Mouse (Mus musculus) small intestine, adult 2 months (tissue): Measurements from ENCODE around the gene Qrich2. TPM values are rescaled to one million over a fixed set of nuclear protein-coding genes. Genes with fewer than 3 reads are reported as not detected.

ENCODE experiments used
- H3K27ac ChIP-seq: fragments of 200-500 bp; 2 replicates; pipeline ENCODE4 v1.5.1; 2012; ENCODE audit warnings: low read depth, low read length, control low read depth, inconsistent platforms; ENCODE audit not compliant: insufficient read depth
- H3K27me3 ChIP-seq: fragments of 200-500 bp; 2 replicates; pipeline ENCODE4 v1.6.1; 2012; ENCODE audit warnings: mild to moderate bottlenecking, moderate library complexity, low read length, inconsistent platforms; ENCODE audit not compliant: control insufficient read depth, insufficient read depth
- H3K36me3 ChIP-seq: fragments of 200-500 bp; 2 replicates; pipeline ENCODE4 v1.6.1; 2012; ENCODE audit warnings: mild to moderate bottlenecking, low read length, control low read depth, inconsistent platforms; ENCODE audit not compliant: control insufficient read depth, insufficient read depth
- H3K4me1 ChIP-seq: fragments of 200-500 bp; 2 replicates; pipeline ENCODE4 v1.6.1; 2012; ENCODE audit warnings: low read length, inconsistent platforms, mixed read lengths; ENCODE audit not compliant: control insufficient read depth, insufficient read depth, insufficient read length
- H3K4me3 ChIP-seq: fragments of 200-500 bp; 2 replicates; pipeline ENCODE4 v1.5.1; 2012; ENCODE audit warnings: low read depth, mild to moderate bottlenecking, control low read depth, inconsistent platforms, low read length, moderate library complexity
- CTCF ChIP-seq: fragments of 200-500 bp; IDR thresholded peaks from 2 replicates; pipeline ENCODE4 v1.5.1; 2012; ENCODE audit warnings: low read depth, mild to moderate bottlenecking, control low read depth, inconsistent platforms, low read length, moderate library complexity, mixed read lengths; ENCODE audit not compliant: insufficient replicate concordance, insufficient read length; ENCODE audit errors: extremely low read depth
- POLR2A ChIP-seq: fragments of 200-500 bp; IDR thresholded peaks from 2 replicates; pipeline ENCODE4 v1.6.1; 2012; ENCODE audit warnings: low read depth, mild to moderate bottlenecking, control low read depth, inconsistent platforms, low read length, moderate library complexity
- WGBS: fragments of 180-500 bp; shearing (Covaris S2); methylation state at CpG from one replicate; pipeline ENCODE4 v1.1.7; 2018; 5-methylcytosine and 5-hydroxymethylcytosine counted together
- polyA plus RNA-seq: library from polyadenylated mRNA; depleted of rRNA; stranded (reverse); fragments of >200 nt; gene quantifications from 2 replicates; pipeline ENCODE4 v1.2.3, GENCODE M21; 2012; rRNA removed

The Qrich2 gene
- polyA plus RNA-seq, 1 experiment, result 0.13 TPM

- Histone ChIP-seq H3K4me3 (no peak overlapping the region), H3K4me1 (no peaks in the 10 kb centered on the region), H3K36me3 (no peaks in the 10 kb centered on the region), H3K27me3 (no peaks in the 10 kb centered on the region), H3K27ac (no peak overlapping the region)
- 83% methylated on average over 4 of the region's 4 CpGs for WGBS
- TF ChIP-seq POLR2A (no peak), CTCF (no peak)
These were observed 60.4 kb downstream of the Qrich2 start for GRCm38 (mm10) chr11:116405601-116406000.

DNA sequence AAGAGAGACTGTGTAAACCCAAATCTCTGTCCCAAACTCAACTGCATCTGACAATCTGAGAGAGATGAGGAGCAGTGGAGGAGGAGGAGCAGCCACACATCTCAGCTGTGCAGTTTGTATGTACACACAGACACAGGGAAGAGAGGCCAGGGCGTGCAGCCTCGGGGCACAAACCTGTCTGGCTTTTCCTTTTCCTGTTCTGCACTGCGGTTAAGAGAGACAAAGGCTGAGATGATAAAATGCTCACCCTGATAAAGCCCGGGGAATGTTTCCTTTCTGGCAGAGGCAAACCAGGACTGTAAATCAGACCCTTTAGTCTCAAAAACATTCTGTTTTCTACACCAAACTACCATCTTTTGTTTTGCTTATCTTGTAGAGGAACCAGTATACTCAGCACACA, 65.5 kb downstream of the Qrich2 start:
- Histone ChIP-seq H3K36me3 (no peaks in the 10 kb centered on the region), H3K27me3 (no peaks in the 10 kb centered on the region), H3K4me3 (no peak overlapping the region), H3K27ac (no peak overlapping the region), H3K4me1 (no peaks in the 10 kb centered on the region)
- WGBS, result 3% methylated on average over 4 of the region's 4 CpGs
- no peak for TF ChIP-seq CTCF
- TF ChIP-seq POLR2A, result no peak

DNA sequence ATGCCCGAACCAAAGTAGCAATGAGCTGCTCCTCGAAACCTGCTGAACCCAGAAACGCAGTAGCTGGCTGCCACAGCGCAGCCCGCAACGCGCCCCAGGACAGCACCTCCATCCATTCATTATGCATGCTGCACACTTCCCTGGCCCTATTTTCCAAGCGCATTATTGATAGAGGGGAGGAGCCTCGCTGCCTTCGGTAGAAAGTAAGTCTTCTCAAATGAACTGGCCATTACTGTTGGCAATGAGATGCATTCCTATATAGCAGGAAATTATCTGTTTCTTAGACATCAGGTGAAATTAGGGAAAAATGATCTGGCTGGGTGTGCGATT, 67.7 kb downstream of the Qrich2 start:
- TF ChIP-seq POLR2A (no peak), CTCF (no peak)
- Histone ChIP-seq H3K4me1 (no peaks in the 10 kb centered on the region), H3K27ac (no peak overlapping the region), H3K27me3 (no peaks in the 10 kb centered on the region), H3K36me3 (no peaks in the 10 kb centered on the region), H3K4me3 (no peak overlapping the region)
- 82% methylated on average over 11 of the region's 11 CpGs for WGBS

- no peak overlapping the region for H3K27ac ChIP-seq
- no peaks in the 10 kb centered on the region for H3K36me3 ChIP-seq
- no peaks in the 10 kb centered on the region for H3K4me1 ChIP-seq
- TF ChIP-seq POLR2A (no peak), CTCF (no peak)
- H3K27me3 ChIP-seq, result no peaks in the 10 kb centered on the region
- WGBS, result 71% methylated on average over 8 of the region's 8 CpGs
- H3K4me3 ChIP-seq, result no peak overlapping the region
These were observed 68.3 kb downstream of the Qrich2 start for GRCm38 (mm10) chr11:116397517-116398347.

DNA sequence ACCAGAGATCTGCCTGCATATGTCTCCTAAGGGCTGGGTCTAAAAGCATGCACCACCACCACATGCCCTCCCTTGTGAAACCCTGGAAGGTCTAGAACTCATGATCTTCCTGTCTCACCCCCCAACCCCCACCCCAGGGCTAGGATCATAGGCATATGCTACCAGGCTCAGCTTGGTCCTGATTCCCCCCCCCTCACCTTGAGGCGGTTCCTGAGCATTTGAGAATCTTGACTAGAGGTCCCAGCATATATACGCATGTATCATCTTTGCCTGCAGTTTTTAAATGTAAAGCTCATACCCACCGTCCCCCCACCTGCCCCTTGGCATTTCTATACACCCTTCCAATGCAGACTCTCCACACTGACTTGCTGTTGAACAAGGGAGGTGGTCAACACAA, 69.1 kb downstream of the Qrich2 start:
- no peak overlapping the region for H3K27ac ChIP-seq
- no peaks in the 10 kb centered on the region for H3K36me3 ChIP-seq
- no peak for TF ChIP-seq CTCF
- TF ChIP-seq POLR2A, result no peak
- 96% methylated on average over 3 of the region's 3 CpGs for WGBS
- no peaks in the 10 kb centered on the region for H3K4me1 ChIP-seq
- no peak overlapping the region for H3K4me3 ChIP-seq
- no peaks in the 10 kb centered on the region for H3K27me3 ChIP-seq

DNA sequence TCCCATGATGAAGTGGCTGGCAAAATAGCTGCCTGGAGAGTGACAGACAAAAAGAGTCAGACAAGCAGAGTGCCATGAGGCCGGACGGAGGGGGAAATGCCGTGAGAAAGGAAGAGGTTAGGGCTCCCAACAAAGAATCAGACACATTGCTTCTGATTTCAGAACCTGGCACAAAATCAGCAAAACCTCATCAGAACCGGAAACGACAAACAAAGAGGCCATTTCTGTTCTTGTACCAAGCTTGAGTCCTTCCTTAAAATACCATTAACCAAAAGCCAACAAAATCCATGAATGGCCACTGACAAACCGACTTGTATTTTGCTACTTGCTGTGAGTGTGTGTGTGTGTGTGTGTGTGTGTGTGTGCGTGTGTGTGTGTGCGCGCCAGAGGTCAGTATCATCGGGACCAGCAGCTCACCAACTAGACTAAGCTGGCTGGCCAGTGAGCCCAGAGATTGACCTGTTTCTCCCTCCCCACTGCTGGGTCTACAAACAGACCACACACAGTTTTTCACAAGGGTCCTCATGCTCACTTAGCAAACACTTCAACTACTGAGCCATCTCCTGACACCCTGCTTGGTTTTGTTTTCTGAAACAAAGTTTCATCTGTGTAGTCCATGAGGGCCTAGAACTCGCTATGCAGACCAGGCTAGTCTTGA, 69.6 kb downstream of the Qrich2 start:
- H3K4me1 ChIP-seq, result no peaks in the 10 kb centered on the region
- WGBS, result 89% methylated on average over 11 of the region's 11 CpGs
- TF ChIP-seq CTCF, result no peak
- TF ChIP-seq POLR2A, result no peak
- no peak overlapping the region for H3K4me3 ChIP-seq
- H3K27ac ChIP-seq, result no peak overlapping the region
- H3K36me3 ChIP-seq, result no peaks in the 10 kb centered on the region
- H3K27me3 ChIP-seq, result no peaks in the 10 kb centered on the region

GRCm38 (mm10) chr11:116394769-116395168, 71.3 kb downstream of the Qrich2 start:
- no peak for TF ChIP-seq POLR2A
- no peak for TF ChIP-seq CTCF
- Histone ChIP-seq H3K4me1 (no peaks in the 10 kb centered on the region), H3K36me3 (no peaks in the 10 kb centered on the region), H3K27me3 (no peaks in the 10 kb centered on the region), H3K27ac (peak overlapping the region; percentile 56), H3K4me3 (peak overlapping the region; percentile 35)
- 51% methylated on average over 4 of the region's 4 CpGs for WGBS

Other genes with a start within 250 kb of the Qrich2 start
- 6.3 and 12.1 TPM in 2 replicates for gene Evpl, start 228.2 kb downstream of the Qrich2 start, polyA plus RNA-seq
- gene Srp68, start 192.0 kb downstream of the Qrich2 start, polyA plus RNA-seq, result 21.2 and 39.0 TPM in 2 replicates
- gene Galr2, start 185.3 kb downstream of the Qrich2 start, polyA plus RNA-seq, result 3.1 and 9.5 TPM in 2 replicates
- gene Exoc7, start 159.0 kb downstream of the Qrich2 start, polyA plus RNA-seq, result 12.2 and 24.1 TPM in 2 replicates
- 0.17 and 0.19 TPM in 2 replicates for gene Foxj1, start 130.8 kb downstream of the Qrich2 start, polyA plus RNA-seq
- gene Rnf157, start 53.2 kb downstream of the Qrich2 start, polyA plus RNA-seq, result 1.4 and 2.3 TPM in 2 replicates
- gene Ubald2, start 32.1 kb downstream of the Qrich2 start, polyA plus RNA-seq, result 192 and 574 TPM in 2 replicates
- 209 and 451 TPM in 2 replicates for gene Prpsap1, start 28.0 kb upstream of the Qrich2 start, polyA plus RNA-seq
- gene Sphk1, start 64.7 kb upstream of the Qrich2 start, polyA plus RNA-seq, result 19.5 and 47.9 TPM in 2 replicates
- gene Ube2o, start 115.2 kb upstream of the Qrich2 start, polyA plus RNA-seq, result 7.2 and 7.9 TPM in 2 replicates
- gene Aanat, start 120.2 kb upstream of the Qrich2 start, polyA plus RNA-seq, result not detected in 2 replicates
- 25.3 and 40.8 TPM in 2 replicates for gene Rhbdf2, start 160.8 kb upstream of the Qrich2 start, polyA plus RNA-seq
- 0.30 TPM in 1 of 2 replicates, not detected in the other for gene Prcd, start 187.3 kb upstream of the Qrich2 start, polyA plus RNA-seq
- gene Cygb, start 188.1 kb upstream of the Qrich2 start, polyA plus RNA-seq, result 14.2 and 23.7 TPM in 2 replicates